Mouse (Mus musculus): ENCODE measurements at regions not wholly inside any gene's neighbourhood (a gene's known extent, or its start where the extent isn't known, plus 50 kb on each side); places are given as distances from the start of the nearest gene placed in this dataset.

DNA sequence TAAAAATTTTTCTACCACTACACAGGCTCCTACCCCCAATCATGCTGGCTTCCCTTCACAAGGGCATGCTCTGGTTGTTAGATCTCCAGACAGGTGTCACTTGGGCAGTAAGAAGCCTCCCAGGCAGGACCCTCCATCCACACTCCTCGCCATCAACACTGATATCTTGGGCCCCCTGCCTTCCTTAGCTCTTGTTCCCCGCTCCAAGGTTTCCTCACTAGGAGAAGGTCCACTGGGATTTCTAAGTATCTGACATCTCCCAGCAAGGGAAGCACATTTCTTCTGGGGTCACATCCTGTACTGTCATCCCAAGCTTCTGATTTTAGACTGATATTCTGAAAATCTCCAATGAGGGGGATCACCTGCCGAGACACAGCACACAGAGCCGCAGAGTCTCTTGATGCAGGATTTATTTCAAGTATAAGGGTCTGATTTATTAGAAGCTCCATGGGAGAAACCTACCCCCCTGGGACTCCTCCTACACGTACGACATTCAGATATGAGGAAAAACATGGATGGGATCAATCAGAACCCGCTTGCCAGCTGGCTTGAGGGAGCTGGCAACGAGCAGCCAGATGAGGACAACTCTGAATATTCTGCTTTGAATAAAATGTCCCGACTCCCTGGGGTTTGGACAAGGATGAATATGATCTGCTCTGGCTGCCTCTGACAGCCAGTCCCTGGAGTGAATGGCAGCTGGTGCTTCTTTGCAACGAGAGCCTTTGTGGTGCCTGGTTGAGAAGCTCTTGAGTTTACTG, 322.8 kb downstream of the Vps13c start:
- Histone ChIP-seq H3K36me3 (no peaks in the 10 kb centered on the region), H3K9ac (no peak overlapping the region), H3K4me3 (replicated peaks) (no peak overlapping the region), H3K4me1 (replicated peaks) (no peaks in the 10 kb centered on the region), H3K27me3 (replicated peaks) (no peaks in the 10 kb centered on the region), H3K4me2 (replicated peaks) (no peak overlapping the region), H3K9me3 (no peaks in the 10 kb centered on the region), H3K27ac (no peak overlapping the region)
- ATAC-seq, result no peak
- 79% methylated on average over 10 of the region's 10 CpGs for WGBS

DNA sequence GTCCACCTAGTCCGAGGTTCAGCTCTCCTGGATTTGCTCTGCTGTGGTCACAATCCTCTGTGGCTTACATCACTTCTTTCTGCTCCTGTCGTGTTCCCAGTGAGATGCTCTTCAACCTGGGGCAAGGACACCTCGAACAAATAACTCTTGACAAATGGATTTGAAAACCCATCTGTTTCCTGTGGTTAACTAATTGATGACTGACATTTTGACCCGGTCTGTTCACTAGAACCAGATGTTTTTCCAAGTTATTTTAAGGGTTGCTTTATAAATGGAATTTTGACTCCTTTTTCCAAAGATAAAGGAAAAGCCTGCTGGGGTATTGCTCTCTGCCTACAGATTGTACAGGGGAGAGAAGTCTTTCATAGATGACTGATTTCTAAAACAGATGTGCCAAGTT, 326.4 kb downstream of the Vps13c start:
- Histone ChIP-seq H3K27ac (no peak overlapping the region), H3K27me3 (replicated peaks) (no peaks in the 10 kb centered on the region), H3K9me3 (no peaks in the 10 kb centered on the region), H3K36me3 (no peaks in the 10 kb centered on the region), H3K4me2 (replicated peaks) (no peak overlapping the region), H3K9ac (no peak overlapping the region), H3K4me1 (replicated peaks) (no peaks in the 10 kb centered on the region), H3K4me3 (replicated peaks) (no peak overlapping the region)
- no peak for ATAC-seq
- 45% methylated on average over 4 of the region's 4 CpGs for WGBS

DNA sequence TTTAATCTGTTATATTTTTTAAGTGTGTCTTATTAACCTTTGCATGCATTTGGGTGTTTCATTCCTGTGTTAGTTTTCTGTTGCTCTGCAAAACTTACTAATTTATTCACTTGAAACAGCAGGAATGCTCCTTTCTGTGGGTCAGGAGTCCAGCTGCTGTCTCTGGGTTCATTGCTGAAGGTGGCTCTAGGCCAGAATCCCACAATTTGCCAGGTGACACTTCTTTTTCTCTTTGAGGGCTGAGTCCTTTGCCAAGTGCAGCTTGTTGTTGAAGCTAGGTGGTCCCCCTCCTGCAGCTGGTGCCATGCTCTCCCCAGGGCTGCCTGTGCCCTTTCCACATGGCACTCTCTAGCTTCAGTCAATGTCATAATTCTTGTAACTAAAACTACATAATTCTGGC, 348.7 kb downstream of the Vps13c start:
- no peaks in the 10 kb centered on the region for H3K36me3 ChIP-seq

DNA sequence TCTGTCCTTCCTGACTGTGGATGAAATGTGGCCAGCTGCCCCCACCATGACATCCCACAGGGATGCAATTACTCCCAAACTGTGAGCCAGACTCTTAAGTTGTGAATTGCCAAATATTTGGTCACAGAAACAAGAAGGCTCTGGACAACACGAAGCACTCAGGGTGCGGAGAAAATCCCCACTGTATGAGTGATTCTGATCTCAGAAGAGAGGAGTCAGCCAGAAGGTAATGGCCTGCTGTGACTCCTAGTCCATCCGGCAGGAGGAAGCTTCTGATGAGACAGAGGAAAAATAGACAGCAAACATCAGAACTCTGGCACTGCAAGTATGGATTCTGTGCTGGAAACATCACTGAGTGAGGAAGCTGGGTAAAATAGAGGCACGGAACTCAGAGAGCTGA, 359.6 kb downstream of the Vps13c start:
- no peak overlapping the region for H3K9ac ChIP-seq
- no peaks in the 10 kb centered on the region for H3K27me3 ChIP-seq (replicated peaks)
- 84% methylated on average over 4 of the region's 4 CpGs for WGBS
- no peaks in the 10 kb centered on the region for H3K36me3 ChIP-seq
- no peak overlapping the region for H3K4me3 ChIP-seq (replicated peaks)
- no peak overlapping the region for H3K4me2 ChIP-seq (replicated peaks)
- ATAC-seq, result no peak
- H3K27ac ChIP-seq, result no peak overlapping the region
- no peaks in the 10 kb centered on the region for H3K9me3 ChIP-seq
- H3K4me1 ChIP-seq (replicated peaks), result no peaks in the 10 kb centered on the region

More for the DNA sequence above, 348.7 kb downstream of the Vps13c start:
- H3K9ac ChIP-seq, result no peak overlapping the region
- H3K4me2 ChIP-seq (replicated peaks), result no peak overlapping the region
- H3K27ac ChIP-seq, result no peak overlapping the region
- no peaks in the 10 kb centered on the region for H3K27me3 ChIP-seq (replicated peaks)
- H3K4me3 ChIP-seq (replicated peaks), result no peak overlapping the region
- no peak for ATAC-seq
- H3K4me1 ChIP-seq (replicated peaks), result no peaks in the 10 kb centered on the region
- no peaks in the 10 kb centered on the region for H3K9me3 ChIP-seq

DNA sequence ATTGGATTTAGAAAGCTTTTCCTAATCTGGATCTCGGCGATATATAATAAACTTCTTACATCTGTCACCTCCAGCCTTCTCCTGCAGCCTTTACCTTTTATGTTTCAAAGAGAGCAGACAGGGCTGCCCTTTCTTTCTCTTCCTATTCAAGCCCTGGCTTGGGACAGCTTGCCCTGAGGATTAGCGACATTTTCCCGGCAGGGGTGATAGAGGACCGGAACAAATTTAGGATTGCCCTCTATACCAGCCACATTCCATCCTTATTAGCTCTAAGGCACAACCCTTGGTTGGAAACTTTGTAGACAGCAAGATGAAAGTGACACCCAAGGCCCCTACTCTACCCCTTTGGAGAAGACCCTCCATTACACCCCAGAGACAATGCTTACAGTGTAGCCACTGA, 360.8 kb downstream of the Vps13c start:
- Histone ChIP-seq H3K36me3 (no peaks in the 10 kb centered on the region), H3K4me3 (replicated peaks) (no peak overlapping the region), H3K27me3 (replicated peaks) (no peaks in the 10 kb centered on the region), H3K27ac (no peak overlapping the region), H3K4me1 (replicated peaks) (no peaks in the 10 kb centered on the region), H3K4me2 (replicated peaks) (no peak overlapping the region), H3K9ac (no peak overlapping the region), H3K9me3 (no peaks in the 10 kb centered on the region)
- WGBS, result 63% methylated on average over 5 of the region's 5 CpGs
- no peak for ATAC-seq

DNA sequence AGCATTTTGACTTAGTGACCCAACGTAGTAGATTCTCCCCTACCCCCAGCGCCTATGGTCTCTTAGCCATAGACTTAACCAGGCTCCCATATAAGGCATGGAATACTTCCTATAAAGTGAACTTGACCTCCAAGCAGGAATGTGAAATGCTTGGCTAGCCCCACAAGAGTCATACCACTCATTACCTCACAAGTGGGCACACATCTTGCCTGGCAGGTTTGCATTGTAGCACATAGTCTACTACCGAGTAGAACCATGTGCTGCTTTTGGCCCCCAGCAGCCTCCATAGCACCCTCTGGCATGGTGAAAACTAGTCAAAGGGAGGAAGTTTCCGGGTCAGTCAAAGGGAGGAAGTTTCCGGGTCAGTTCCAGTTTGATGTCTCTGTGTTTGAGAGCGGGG, 385.5 kb downstream of the Vps13c start:
- Histone ChIP-seq H3K9me3 (no peaks in the 10 kb centered on the region), H3K27ac (no peak overlapping the region), H3K36me3 (no peaks in the 10 kb centered on the region), H3K9ac (no peak overlapping the region), H3K4me1 (replicated peaks) (no peaks in the 10 kb centered on the region), H3K27me3 (replicated peaks) (no peaks in the 10 kb centered on the region), H3K4me2 (replicated peaks) (no peak overlapping the region), H3K4me3 (replicated peaks) (no peak overlapping the region)
- 90% methylated on average over 6 of the region's 6 CpGs for WGBS
- ATAC-seq, result no peak

DNA sequence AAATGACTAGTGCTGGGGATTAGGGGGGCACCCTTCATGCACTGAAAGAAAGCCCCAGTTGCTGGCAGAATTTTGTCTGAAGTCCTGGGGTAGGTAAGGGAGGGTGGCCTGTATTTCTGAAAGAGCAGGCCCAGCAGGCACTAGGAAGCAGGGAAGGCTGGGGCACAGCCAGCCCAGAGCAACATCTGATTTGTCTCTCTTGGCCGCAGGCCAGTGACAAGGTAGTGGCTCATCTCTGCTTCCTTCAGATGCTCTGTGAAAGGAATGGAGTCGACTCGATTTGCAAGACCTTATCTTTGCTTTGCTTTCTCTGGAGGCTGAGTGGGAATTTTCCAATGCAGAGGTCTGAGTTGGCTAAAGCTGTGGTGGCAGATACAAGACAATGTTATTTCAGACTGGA, 390.9 kb downstream of the Vps13c start:
- H3K4me2 ChIP-seq (replicated peaks), result no peak overlapping the region
- no peak overlapping the region for H3K27ac ChIP-seq
- no peaks in the 10 kb centered on the region for H3K4me1 ChIP-seq (replicated peaks)
- no peak overlapping the region for H3K4me3 ChIP-seq (replicated peaks)
- H3K27me3 ChIP-seq (replicated peaks), result no peaks in the 10 kb centered on the region
- ATAC-seq, result no peak
- H3K9ac ChIP-seq, result no peak overlapping the region
- no peaks in the 10 kb centered on the region for H3K9me3 ChIP-seq
- no peaks in the 10 kb centered on the region for H3K36me3 ChIP-seq
- 65% methylated on average over 3 of the region's 3 CpGs for WGBS

DNA sequence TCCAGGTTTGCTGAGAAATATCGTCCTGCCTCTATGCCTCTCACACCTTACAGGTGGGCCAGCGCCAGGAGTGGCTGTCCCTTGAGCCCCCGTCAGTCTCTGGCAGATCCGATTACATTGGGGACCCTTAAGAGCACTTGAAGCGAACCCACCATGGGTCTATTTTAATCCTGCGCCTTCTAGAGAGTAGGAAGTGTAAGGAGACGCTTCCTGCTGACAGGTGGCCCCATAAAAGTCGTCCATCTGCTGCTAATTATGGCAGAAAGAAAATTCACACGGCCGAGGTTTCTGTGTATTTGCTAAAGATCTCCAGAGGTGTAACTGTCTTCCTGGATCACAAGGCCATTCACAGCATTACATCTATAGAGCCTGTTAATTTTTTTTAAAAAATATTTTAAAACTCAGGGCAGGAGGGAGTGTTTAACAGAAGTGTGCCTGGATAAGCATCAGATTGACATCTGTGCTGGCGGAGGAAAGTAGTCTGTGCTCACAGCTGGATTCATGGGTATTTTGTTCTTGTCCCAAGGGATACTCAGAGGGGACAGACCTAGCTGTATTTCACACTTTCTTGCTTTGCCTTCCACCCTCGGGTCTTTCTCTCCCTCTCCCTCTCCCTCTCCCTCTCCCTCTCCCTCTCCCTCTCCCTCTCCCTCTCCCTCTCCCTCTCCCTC, 394.9 kb downstream of the Vps13c start:
- no peak for ATAC-seq
- Histone ChIP-seq H3K4me1 (replicated peaks) (no peaks in the 10 kb centered on the region), H3K9ac (no peak overlapping the region), H3K4me3 (replicated peaks) (no peak overlapping the region), H3K36me3 (no peaks in the 10 kb centered on the region), H3K4me2 (replicated peaks) (no peak overlapping the region), H3K27me3 (replicated peaks) (no peaks in the 10 kb centered on the region), H3K9me3 (no peaks in the 10 kb centered on the region), H3K27ac (no peak overlapping the region)
- WGBS, result 39% methylated on average over 12 of the region's 12 CpGs

DNA sequence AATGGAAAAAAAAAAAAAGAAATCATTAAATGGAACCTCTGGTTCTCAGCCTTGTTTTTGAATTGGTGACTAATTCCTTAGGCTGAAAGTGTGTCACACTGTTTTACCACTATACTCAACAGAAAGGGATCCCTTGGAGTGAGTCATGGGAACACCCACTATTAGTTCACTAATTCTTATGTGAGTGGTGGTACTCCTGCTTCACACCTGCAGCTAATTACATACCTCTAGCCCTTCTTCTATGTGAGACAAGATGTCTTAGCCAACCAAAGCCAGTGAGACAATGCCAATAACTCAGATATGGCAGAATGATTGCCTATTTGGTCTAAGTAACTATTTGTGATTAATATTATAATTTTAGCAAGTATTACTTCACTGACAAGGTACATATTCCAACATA, 398.9 kb downstream of the Vps13c start:
- no peak overlapping the region for H3K4me3 ChIP-seq (replicated peaks)
- no peak overlapping the region for H3K9ac ChIP-seq
- no peak overlapping the region for H3K27ac ChIP-seq
- no peaks in the 10 kb centered on the region for H3K27me3 ChIP-seq (replicated peaks)
- no peaks in the 10 kb centered on the region for H3K4me1 ChIP-seq (replicated peaks)
- no peak for ATAC-seq
- no peaks in the 10 kb centered on the region for H3K36me3 ChIP-seq
- H3K9me3 ChIP-seq, result no peaks in the 10 kb centered on the region
- no peak overlapping the region for H3K4me2 ChIP-seq (replicated peaks)

DNA sequence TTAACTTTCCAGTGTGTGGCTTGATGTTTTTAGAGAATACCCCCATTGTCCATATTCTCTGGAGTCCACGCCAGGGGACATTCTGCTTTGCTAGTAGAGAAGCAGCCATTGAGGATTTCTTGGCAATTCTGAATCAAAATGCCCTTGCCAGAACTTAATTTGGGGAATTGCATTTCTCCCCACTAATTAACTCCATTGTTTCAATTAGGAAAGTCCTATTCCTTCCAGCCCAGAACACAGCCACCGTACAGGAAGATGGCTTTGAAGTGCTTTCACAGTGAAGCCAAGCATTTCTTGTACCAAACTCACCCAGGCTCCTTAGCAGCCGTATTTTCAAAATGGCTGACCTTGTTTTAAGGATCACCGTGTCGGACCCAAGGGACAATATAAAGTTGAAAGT, 399.4 kb downstream of the Vps13c start:
- H3K4me2 ChIP-seq (replicated peaks), result no peak overlapping the region
- no peaks in the 10 kb centered on the region for H3K9me3 ChIP-seq
- H3K9ac ChIP-seq, result no peak overlapping the region
- H3K36me3 ChIP-seq, result no peaks in the 10 kb centered on the region
- no peak for ATAC-seq
- H3K4me3 ChIP-seq (replicated peaks), result no peak overlapping the region
- no peak overlapping the region for H3K27ac ChIP-seq
- WGBS, result 86% methylated on average over 5 of the region's 5 CpGs
- no peaks in the 10 kb centered on the region for H3K27me3 ChIP-seq (replicated peaks)
- H3K4me1 ChIP-seq (replicated peaks), result no peaks in the 10 kb centered on the region

DNA sequence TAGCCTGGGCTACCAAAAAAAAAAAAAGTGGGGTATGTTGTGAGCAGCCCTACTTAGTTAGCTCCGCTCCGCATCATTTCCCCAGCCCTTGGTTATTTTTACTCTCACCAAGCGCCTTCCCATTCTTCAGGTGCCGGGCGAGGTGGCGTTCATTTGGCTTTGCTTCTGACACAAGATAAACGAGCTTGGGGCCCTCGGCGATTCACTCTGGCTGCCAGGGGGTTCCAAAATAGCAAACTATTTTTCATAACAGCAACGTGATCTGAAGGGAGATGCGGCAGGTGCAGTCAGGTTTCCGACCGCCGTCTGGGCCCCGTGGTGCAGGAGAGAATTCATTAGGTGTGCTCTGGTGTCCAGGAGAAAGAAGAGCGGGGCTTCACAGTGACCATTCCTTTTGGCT, 403.6 kb upstream of the Rora start:
- H3K9ac ChIP-seq, result no peak overlapping the region
- no peaks in the 10 kb centered on the region for H3K27me3 ChIP-seq (replicated peaks)
- no peaks in the 10 kb centered on the region for H3K36me3 ChIP-seq
- no peak for ATAC-seq
- no peak overlapping the region for H3K27ac ChIP-seq
- no peak overlapping the region for H3K4me3 ChIP-seq (replicated peaks)
- H3K9me3 ChIP-seq, result no peaks in the 10 kb centered on the region
- no peak overlapping the region for H3K4me2 ChIP-seq (replicated peaks)
- 75% methylated on average over 16 of the region's 16 CpGs for WGBS
- no peaks in the 10 kb centered on the region for H3K4me1 ChIP-seq (replicated peaks)

DNA sequence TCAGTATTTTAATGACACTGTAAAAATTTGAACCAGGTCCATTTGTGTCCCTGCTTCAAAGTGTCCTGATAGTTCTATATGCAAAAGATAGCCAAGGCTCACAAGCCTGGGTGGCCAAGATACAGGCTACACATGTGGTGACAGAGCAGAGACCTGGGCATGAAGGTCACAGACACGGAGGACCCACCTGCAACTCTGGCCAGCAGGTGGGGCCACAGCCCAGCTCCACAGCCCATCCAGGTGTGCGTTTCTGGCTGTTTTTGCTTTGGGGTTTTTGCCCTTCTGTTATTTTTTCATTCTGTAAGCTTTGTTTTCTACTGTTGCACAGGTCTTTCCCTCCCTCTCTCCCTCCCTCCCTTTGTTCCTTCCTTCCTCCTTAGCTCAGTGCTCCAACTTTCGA, 399.4 kb upstream of the Rora start:
- no peak overlapping the region for H3K27ac ChIP-seq
- 48% methylated on average over 3 of the region's 3 CpGs for WGBS
- no peak overlapping the region for H3K9ac ChIP-seq
- H3K4me1 ChIP-seq (replicated peaks), result no peaks in the 10 kb centered on the region
- H3K4me2 ChIP-seq (replicated peaks), result no peak overlapping the region
- no peaks in the 10 kb centered on the region for H3K9me3 ChIP-seq
- no peak overlapping the region for H3K4me3 ChIP-seq (replicated peaks)
- H3K36me3 ChIP-seq, result no peaks in the 10 kb centered on the region
- ATAC-seq, result no peak
- no peaks in the 10 kb centered on the region for H3K27me3 ChIP-seq (replicated peaks)

DNA sequence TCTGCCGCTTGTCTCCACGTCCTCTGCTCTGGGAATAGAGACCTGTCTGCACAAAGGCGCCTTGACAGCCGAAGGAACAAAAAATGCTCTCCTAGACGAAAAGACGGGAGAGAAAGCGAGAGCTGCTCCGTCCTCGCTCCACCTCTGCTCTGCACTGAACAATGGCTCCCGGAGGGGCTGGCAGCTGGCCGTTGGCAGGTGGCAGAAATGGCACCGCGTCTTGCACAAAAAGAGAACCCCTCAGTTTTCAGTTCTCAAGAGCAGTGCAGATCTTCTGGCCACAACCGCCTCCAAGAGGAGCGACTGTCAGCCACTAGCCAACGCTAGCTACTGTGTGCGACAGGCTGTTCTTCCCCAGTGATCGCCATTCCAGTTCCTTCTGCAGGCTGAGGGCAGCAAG, 385.0 kb upstream of the Rora start:
- no peaks in the 10 kb centered on the region for H3K9me3 ChIP-seq
- WGBS, result 79% methylated on average over 18 of the region's 18 CpGs
- no peaks in the 10 kb centered on the region for H3K36me3 ChIP-seq
- H3K9ac ChIP-seq, result no peak overlapping the region
- no peak overlapping the region for H3K4me2 ChIP-seq (replicated peaks)
- no peak for ATAC-seq
- no peak overlapping the region for H3K4me3 ChIP-seq (replicated peaks)
- no peak overlapping the region for H3K27ac ChIP-seq
- no peaks in the 10 kb centered on the region for H3K4me1 ChIP-seq (replicated peaks)
- H3K27me3 ChIP-seq (replicated peaks), result no peaks in the 10 kb centered on the region

All from intestine, embryonic 15.5 days (tissue).